Mouse (Mus musculus) midbrain, embryonic 13.5 days (tissue): Measurements from ENCODE around the gene Pip5k1a. TPM values are rescaled to one million over a fixed set of nuclear protein-coding genes. Genes with fewer than 3 reads are reported as not detected.
"Not testable (repeated sequence)": the region's sequence is repeated elsewhere in the genome, so short reads cannot be mapped to it uniquely, and the experiment has no call there.

Experiments used
- ATAC-seq: fragments of 200-750 bp; cut with Nextera tagmentation; 2 replicates; pipeline ENCODE4 v1.8.0; 2017; ENCODE audit warnings: mild to moderate bottlenecking, moderate TSS enrichment, moderate library complexity
- H3K27ac ChIP-seq: fragments of 300-500 bp; sonication (generic); 2 replicates; pipeline ENCODE4 v1.5.1; 2015; ENCODE audit warnings: inconsistent platforms, mild to moderate bottlenecking, moderate library complexity
- H3K27me3 ChIP-seq: fragments of 300-500 bp; sonication (generic); 2 replicates; pipeline ENCODE4 v1.6.1; 2015; ENCODE audit warnings: mild to moderate bottlenecking, inconsistent platforms
- H3K36me3 ChIP-seq: fragments of 300-500 bp; sonication (generic); 2 replicates; pipeline ENCODE4 v1.6.1; 2015; ENCODE audit warnings: mild to moderate bottlenecking, inconsistent platforms
- H3K4me1 ChIP-seq: fragments of 300-500 bp; sonication (generic); replicated peaks from 2 replicates; pipeline ENCODE4 v1.6.1; 2015; ENCODE audit warnings: inconsistent platforms
- H3K4me2 ChIP-seq: fragments of 300-500 bp; sonication (generic); replicated peaks from 2 replicates; pipeline ENCODE4 v1.6.1; 2015; ENCODE audit warnings: moderate library complexity, mild to moderate bottlenecking, inconsistent platforms
- H3K4me3 ChIP-seq: fragments of 300-500 bp; sonication (generic); replicated peaks from 2 replicates; pipeline ENCODE4 v1.5.1; 2015; ENCODE audit warnings: mild to moderate bottlenecking, inconsistent platforms
- H3K9ac ChIP-seq: fragments of 300-500 bp; sonication (generic); replicated peaks from 2 replicates; pipeline ENCODE4 v1.6.1; 2015; ENCODE audit warnings: mild to moderate bottlenecking, inconsistent platforms
- H3K9me3 ChIP-seq: fragments of 300-500 bp; sonication (generic); 2 replicates; pipeline ENCODE4 v1.6.1; 2016; ENCODE audit warnings: mild to moderate bottlenecking, inconsistent platforms
- WGBS: fragments of 180-500 bp; shearing (Covaris S2); methylation state at CpG from one replicate; pipeline ENCODE4 v1.1.7; 2015; 5-methylcytosine and 5-hydroxymethylcytosine counted together
- polyA plus RNA-seq: library from polyadenylated mRNA; unstranded; fragments of >200 nt; fragmentation: Nextera tagmentation; extraction: Ambion mirVana; gene quantifications from 2 replicates; pipeline ENCODE4 v1.2.1, GENCODE M21; 2015

Gene Pip5k1a
- polyA plus RNA-seq, 1 experiment from 2014 or later, result 20.5 TPM

GRCm38 (mm10) chr3:95029291-95029827 lies 77.4 kb downstream of the Pip5k1a start:
- not testable (repeated sequence) for ATAC-seq, H3K9ac ChIP-seq, H3K4me3 ChIP-seq, H3K9me3 ChIP-seq, H3K27ac ChIP-seq, H3K4me2 ChIP-seq, H3K27me3 ChIP-seq
- WGBS, result 79% methylated on average over 3 of the region's 3 CpGs
- Histone ChIP-seq H3K36me3 (peaks cover 47% of the 10 kb centered on the region), H3K4me1 (peaks cover 11% of the 10 kb centered on the region)

GRCm38 (mm10) chr3:95028603-95029002 lies 78.1 kb downstream of the Pip5k1a start:
- Histone ChIP-seq H3K4me1 (peaks cover 12% of the 10 kb centered on the region), H3K9ac (no peak overlapping the region), H3K36me3 (peaks cover 40% of the 10 kb centered on the region), H3K4me3 (no peak overlapping the region), H3K27me3 (no peaks in the 10 kb centered on the region), H3K9me3 (no peaks in the 10 kb centered on the region), H3K27ac (no peak overlapping the region), H3K4me2 (no peak overlapping the region)
- 94% methylated on average over 3 of the region's 3 CpGs for WGBS
- ATAC-seq, result no peak

GRCm38 (mm10) chr3:95027701-95028100 lies 79.0 kb downstream of the Pip5k1a start:
- no peaks in the 10 kb centered on the region for H3K9me3 ChIP-seq

GRCm38 (mm10) chr3:95027057-95027645 lies 79.6 kb downstream of the Pip5k1a start:
- no peak overlapping the region for H3K9ac ChIP-seq
- peaks cover 25% of the 10 kb centered on the region for H3K36me3 ChIP-seq
- no peaks in the 10 kb centered on the region for H3K27me3 ChIP-seq
- no peak for ATAC-seq
- H3K4me3 ChIP-seq, result no peak overlapping the region
- no peak overlapping the region for H3K27ac ChIP-seq
- no peaks in the 10 kb centered on the region for H3K9me3 ChIP-seq
- 61% methylated on average over 5 of the region's 5 CpGs for WGBS
- peaks cover 12% of the 10 kb centered on the region for H3K4me1 ChIP-seq
- no peak overlapping the region for H3K4me2 ChIP-seq

More at GRCm38 (mm10) chr3:95027701-95028100, 79.0 kb downstream of the Pip5k1a start:
- Histone ChIP-seq H3K4me1 (peaks cover 12% of the 10 kb centered on the region), H3K27me3 (no peaks in the 10 kb centered on the region), H3K27ac (no peak overlapping the region), H3K9ac (no peak overlapping the region), H3K4me2 (no peak overlapping the region), H3K36me3 (peaks cover 31% of the 10 kb centered on the region), H3K4me3 (no peak overlapping the region)
- WGBS, result 66% methylated on average over 5 of the region's 5 CpGs
- no peak for ATAC-seq

- Histone ChIP-seq H3K4me1 (peaks cover 12% of the 10 kb centered on the region), H3K9me3 (no peaks in the 10 kb centered on the region), H3K27me3 (no peaks in the 10 kb centered on the region), H3K9ac (no peak overlapping the region), H3K4me2 (no peak overlapping the region), H3K4me3 (no peak overlapping the region), H3K27ac (no peak overlapping the region), H3K36me3 (peaks cover 6% of the 10 kb centered on the region)
- no peak for ATAC-seq
- whole genome bisulfite sequencing, result 54% methylated on average over 5 of the region's 5 CpGs
Measured at GRCm38 (mm10) chr3:95025202-95025601, 81.5 kb downstream of the Pip5k1a start.

GRCm38 (mm10) chr3:95024551-95024950 lies 82.2 kb downstream of the Pip5k1a start:
- WGBS, result 29% methylated on average over 11 of the region's 11 CpGs
- H3K9me3 ChIP-seq, result no peaks in the 10 kb centered on the region
- no peak overlapping the region for H3K4me2 ChIP-seq
- peak overlapping the region; percentile 1; the same call in 1 of the 2 replicates for H3K9ac ChIP-seq
- ATAC-seq, result no peak
- H3K27me3 ChIP-seq, result no peaks in the 10 kb centered on the region
- H3K4me1 ChIP-seq, result peaks cover 12% of the 10 kb centered on the region
- H3K27ac ChIP-seq, result no peak overlapping the region
- peaks cover 3% of the 10 kb centered on the region; the same call in 1 of the 2 replicates for H3K36me3 ChIP-seq
- H3K4me3 ChIP-seq, result no peak overlapping the region

GRCm38 (mm10) chr3:95020956-95021355 lies 85.8 kb downstream of the Pip5k1a start:
- not testable (repeated sequence) for H3K4me2 ChIP-seq, ATAC-seq, H3K27me3 ChIP-seq, H3K4me3 ChIP-seq, H3K36me3 ChIP-seq, H3K9me3 ChIP-seq, H3K9ac ChIP-seq, H3K27ac ChIP-seq
- WGBS, result 96% methylated on average over 5 of the region's 5 CpGs
- peaks cover 20% of the 10 kb centered on the region for H3K4me1 ChIP-seq

GRCm38 (mm10) chr3:95018741-95019140 lies 88.0 kb downstream of the Pip5k1a start:
- H3K27ac ChIP-seq, result no peak overlapping the region
- peaks cover 17% of the 10 kb centered on the region for H3K4me1 ChIP-seq
- no peak overlapping the region for H3K4me2 ChIP-seq
- H3K9me3 ChIP-seq, result no peaks in the 10 kb centered on the region
- no peak overlapping the region for H3K4me3 ChIP-seq
- 80% methylated on average over 2 of the region's 2 CpGs for WGBS
- H3K36me3 ChIP-seq, result no peaks in the 10 kb centered on the region
- no peak overlapping the region for H3K9ac ChIP-seq
- H3K27me3 ChIP-seq, result no peaks in the 10 kb centered on the region
- no peak for ATAC-seq

GRCm38 (mm10) chr3:95016532-95017056 lies 90.1 kb downstream of the Pip5k1a start:
- Histone ChIP-seq H3K36me3 (peaks cover 7% of the 10 kb centered on the region), H3K4me3 (peak overlapping the region; percentile 82)

GRCm38 (mm10) chr3:95015891-95016531 lies 90.7 kb downstream of the Pip5k1a start:
- Histone ChIP-seq H3K9me3 (no peaks in the 10 kb centered on the region), H3K9ac (peak overlapping the region; percentile 66), H3K4me1 (peaks cover 28% of the 10 kb centered on the region), H3K4me3 (peak overlapping the region; percentile 82), H3K36me3 (peaks cover 12% of the 10 kb centered on the region), H3K27me3 (no peaks in the 10 kb centered on the region), H3K27ac (peak overlapping the region; percentile 93), H3K4me2 (peak overlapping the region; percentile 98)
- peak; percentile 70 for ATAC-seq
- WGBS, result 0% methylated on average over 39 of the region's 40 CpGs

More at GRCm38 (mm10) chr3:95016532-95017056, 90.1 kb downstream of the Pip5k1a start:
- no peak for ATAC-seq
- Histone ChIP-seq H3K9me3 (no peaks in the 10 kb centered on the region), H3K27me3 (no peaks in the 10 kb centered on the region), H3K27ac (peak overlapping the region; percentile 93), H3K4me2 (peak overlapping the region; percentile 98), H3K9ac (peak overlapping the region; percentile 66), H3K4me1 (peaks cover 28% of the 10 kb centered on the region)
- 4% methylated on average over 21 of the region's 21 CpGs for WGBS

GRCm38 (mm10) chr3:95015337-95015872 lies 91.3 kb downstream of the Pip5k1a start, which contains the start of gene Zfp687:
TSS of gene Zfp687 (minus strand) at chr3:95015448.
- H3K27ac ChIP-seq, result peak within 1 kb of the TSS; percentile 93
- H3K36me3 ChIP-seq, result peaks cover 18% of the 10 kb centered on the region
- peak; percentile 100 for ATAC-seq
- peak within 1 kb of the TSS; percentile 82 for H3K4me3 ChIP-seq
- H3K27me3 ChIP-seq, result no peaks in the 10 kb centered on the region
- 1% methylated on average over 37 of the region's 37 CpGs for WGBS
- H3K9me3 ChIP-seq, result no peaks in the 10 kb centered on the region
- peak within 1 kb of the TSS; percentile 98 for H3K4me2 ChIP-seq
- peak within 1 kb of the TSS; percentile 89 for H3K9ac ChIP-seq
- H3K4me1 ChIP-seq, result peaks cover 28% of the 10 kb centered on the region
